Mouse (Mus musculus) MEL (cell line): Measurements from ENCODE around the gene Srebf2. TPM values are rescaled to one million over a fixed set of nuclear protein-coding genes. Genes with fewer than 3 reads are reported as not detected.

Experiments
- DNase-seq: peaks from one replicate; pipeline ENCODE4 v3.0.0; 2011; ENCODE audit warnings: low read depth, low spot score
- H3K27ac ChIP-seq: 2 replicates; pipeline ENCODE4 v1.5.1; 2012; ENCODE audit warnings: low read depth, mild to moderate bottlenecking, control low read depth, low read length, moderate library complexity; ENCODE audit not compliant: control insufficient read depth
- H3K27me3 ChIP-seq, 2 experiments: fragments of 150-350 bp in 1 of 2; sonication (generic) in 1 of 2; 2 replicates each; pipeline ENCODE4 v1.6.1; 2012; ENCODE audit warnings: low read length in 2 of 2, mild to moderate bottlenecking in 2 of 2, improper control_type of control experiment in 1 of 2, moderate library complexity in 1 of 2; ENCODE audit not compliant: insufficient read depth in 2 of 2, control insufficient read depth in 1 of 2
- H3K36me3 ChIP-seq, 2 experiments: 2 replicates each; pipeline ENCODE4 v1.6.1; 2012 to 2014; ENCODE audit warnings: low read length in 2 of 2, improper control_type of control experiment in 1 of 2, inconsistent platforms in 1 of 2, mild to moderate bottlenecking in 1 of 2; ENCODE audit not compliant: insufficient read depth in 2 of 2, control insufficient read depth in 1 of 2
- H3K4me1 ChIP-seq, 2 experiments: fragments of 150-350 bp in 1 of 2; sonication (generic) in 1 of 2; 2 replicates each; pipeline ENCODE4 v1.6.1; 2012; ENCODE audit warnings: low read length in 2 of 2, improper control_type of control experiment in 1 of 2, mild to moderate bottlenecking in 1 of 2; ENCODE audit not compliant: insufficient read depth in 2 of 2, control insufficient read depth in 1 of 2
- H3K4me3 ChIP-seq, 2 experiments: fragments of 150-350 bp in 1 of 2; sonication (generic) in 1 of 2; 2 replicates each; pipeline ENCODE4 v1.5.1; 2012; ENCODE audit warnings: low read depth in 2 of 2, low read length in 2 of 2, mild to moderate bottlenecking in 2 of 2, moderate library complexity in 2 of 2, control low read depth in 1 of 2, improper control_type of control experiment in 1 of 2; ENCODE audit not compliant: control insufficient read depth in 1 of 2, insufficient read depth in 1 of 2
- H3K79me2 ChIP-seq: 2 replicates; pipeline ENCODE4 v1.6.1; 2012; ENCODE audit warnings: mild to moderate bottlenecking, low read length, moderate library complexity; ENCODE audit not compliant: control insufficient read depth, poor library complexity, insufficient read depth
- H3K9ac ChIP-seq: 2 replicates; pipeline ENCODE4 v1.6.1; 2012; ENCODE audit warnings: low read depth, mild to moderate bottlenecking, control low read depth, low read length, moderate library complexity; ENCODE audit not compliant: control insufficient read depth, poor library complexity, severe bottlenecking
- H3K9me3 ChIP-seq: fragments of 150-350 bp; sonication (generic); replicated peaks from 2 replicates; pipeline ENCODE4 v1.6.1; 2012; ENCODE audit warnings: mild to moderate bottlenecking, low read length, improper control_type of control experiment, moderate library complexity; ENCODE audit not compliant: insufficient read depth
- CHD1 ChIP-seq: IDR thresholded peaks from 2 replicates; pipeline ENCODE4 v1.6.1; 2012; ENCODE audit warnings: low read depth, mild to moderate bottlenecking, inconsistent platforms, low read length, improper control_type of control experiment
- CHD2 ChIP-seq: IDR thresholded peaks from 2 replicates; pipeline ENCODE4 v1.6.1; 2011; ENCODE audit warnings: low read length, improper control_type of control experiment
- E2F4 ChIP-seq: IDR thresholded peaks from 2 replicates; pipeline ENCODE4 v1.6.1; 2011; ENCODE audit warnings: low read depth, low read length, improper control_type of control experiment, borderline replicate concordance
- ELF1 ChIP-seq: IDR thresholded peaks from 2 replicates; pipeline ENCODE4 v1.6.1; 2014; ENCODE audit warnings: low read depth, mild to moderate bottlenecking, inconsistent platforms, low read length, improper control_type of control experiment, moderate library complexity
- ETS1 ChIP-seq: IDR thresholded peaks from 2 replicates; pipeline ENCODE4 v1.6.1; 2012; ENCODE audit warnings: low read depth, mild to moderate bottlenecking, inconsistent platforms, low read length, improper control_type of control experiment, moderate library complexity
- JUND ChIP-seq: IDR thresholded peaks from 2 replicates; pipeline ENCODE4 v1.6.1; 2011; ENCODE audit warnings: low read depth, mild to moderate bottlenecking, improper control_type of control experiment, low read length
- KAT2A ChIP-seq: conservative IDR thresholded peaks from 2 replicates; pipeline ENCODE4 v1.6.1; 2012; ENCODE audit warnings: low read depth, low read length, improper control_type of control experiment, inconsistent platforms
- MAFK ChIP-seq: IDR thresholded peaks from 2 replicates; pipeline ENCODE4 v1.6.1; 2011; ENCODE audit warnings: low read depth, mild to moderate bottlenecking, low read length, improper control_type of control experiment, borderline replicate concordance
- MYB ChIP-seq: IDR thresholded peaks from 2 replicates; pipeline ENCODE4 v1.6.1; 2011; ENCODE audit warnings: mild to moderate bottlenecking, low read depth, low read length, improper control_type of control experiment
- MYC ChIP-seq: IDR thresholded peaks from 2 replicates; pipeline ENCODE4 v1.6.1; 2011; ENCODE audit warnings: low read depth, mild to moderate bottlenecking, low read length, improper control_type of control experiment, moderate library complexity
- NELFE ChIP-seq: IDR thresholded peaks from 2 replicates; pipeline ENCODE4 v1.6.1; 2011; ENCODE audit warnings: low read depth, low read length, improper control_type of control experiment
- NRF1 ChIP-seq: IDR thresholded peaks from 2 replicates; pipeline ENCODE4 v1.6.1; 2014; ENCODE audit warnings: low read depth, mild to moderate bottlenecking, inconsistent platforms, low read length, improper control_type of control experiment, moderate library complexity; ENCODE audit not compliant: poor library complexity, insufficient read depth, severe bottlenecking
- UBTF ChIP-seq: IDR thresholded peaks from 2 replicates; pipeline ENCODE4 v1.6.1; 2012; ENCODE audit warnings: low read depth, mild to moderate bottlenecking, inconsistent platforms, low read length, improper control_type of control experiment, moderate library complexity, borderline replicate concordance; ENCODE audit not compliant: insufficient read depth
- USF1 ChIP-seq: IDR thresholded peaks from 2 replicates; pipeline ENCODE4 v1.6.1; 2014; ENCODE audit warnings: low read depth, mild to moderate bottlenecking, inconsistent platforms, low read length, improper control_type of control experiment, moderate library complexity
- ZC3H11A ChIP-seq: IDR thresholded peaks from 2 replicates; pipeline ENCODE4 v1.6.1; 2012; ENCODE audit warnings: low read depth, mild to moderate bottlenecking, inconsistent platforms, low read length, improper control_type of control experiment
- ZMIZ1 ChIP-seq: IDR thresholded peaks from 2 replicates; pipeline ENCODE4 v1.6.1; 2012; ENCODE audit warnings: low read depth, mild to moderate bottlenecking, inconsistent platforms, low read length, improper control_type of control experiment, moderate library complexity
- polyA plus RNA-seq, 2 experiments: library from polyadenylated mRNA; stranded (reverse) in 1 of 2; unstranded in 1 of 2; fragments of >175 nt in 1 of 2; fragments of >200 nt in 1 of 2; gene quantifications; 2 replicates each; pipeline versions ENCODE4 v1.2.1 to v1.2.4; 2012; ENCODE audit warnings: low replicate concordance in 2 of 2, low read depth in 1 of 2; ENCODE audit not compliant: insufficient read length in 2 of 2, insufficient read depth in 1 of 2, missing spikeins in 1 of 2
- total RNA-seq: library from RNA; depleted of rRNA; stranded (reverse); fragments of 300-350 nt; gene quantifications from 2 replicates; pipeline ENCODE4 v1.2.3, GENCODE M21; 2012

The Srebf2 gene
- total and polyA plus RNA-seq, 3 experiments = 40.5 to 161 TPM; not detected in 1

GRCm38 (mm10) chr15:82165332-82166239 is 18.6 kb downstream of the Srebf2 start (continued):
- no peak for TF ChIP-seq ETS1
- TF ChIP-seq USF1 = no peak
- no peak for TF ChIP-seq NRF1
- no peak for TF ChIP-seq UBTF
- TF ChIP-seq ZC3H11A = peak; percentile 49
- TF ChIP-seq JUND = no peak
- no peak for TF ChIP-seq NELFE
- no peak for TF ChIP-seq ELF1
- TF ChIP-seq CHD2 = no peak
- peak; percentile 96 for TF ChIP-seq MYC
- no peak for TF ChIP-seq MYB

GRCm38 (mm10) chr15:82166240-82167100 is 19.5 kb downstream of the Srebf2 start:
- Histone ChIP-seq H3K9me3 (no peaks in the 10 kb centered on the region), H3K9ac (no peak overlapping the region), H3K4me1 (peaks cover 9 to 18% of the 10 kb centered on the region in 2 experiments), H3K27me3 (no peaks in the 10 kb centered on the region), H3K36me3 (peaks cover 2 to 14% of the 10 kb centered on the region in 2 experiments), H3K27ac (no peak overlapping the region), H3K79me2 (peaks cover 15% of the 10 kb centered on the region), H3K4me3 (no peak overlapping the region)
- TF ChIP-seq MAFK (no peak), CHD2 (no peak), USF1 (no peak), MYB (no peak), ZMIZ1 (no peak), MYC (no peak), KAT2A (no peak), UBTF (no peak), CHD1 (no peak), E2F4 (no peak), ZC3H11A (no peak)
- no peak for DNase-seq
